Mouse (Mus musculus): ENCODE results near the gene Dusp14. TPM values are rescaled to one million over a fixed set of nuclear protein-coding genes. Genes with fewer than 3 reads are reported as not detected.

Dusp14 gene
- polyA plus RNA-seq, 1 experiment from 2014 or later = 14.8 TPM

- no peak for DNase-seq (ENCODE audit: low spot score)
- no peak overlapping the region for H3K4me2 ChIP-seq (replicated peaks; ENCODE audit: low read depth, low read length)
- 87% methylated on average over 4 of the region's 4 CpGs for WGBS
- no peaks in the 10 kb centered on the region for H3K9me3 ChIP-seq (ENCODE audit: control insufficient read depth, low read length)
- no peak overlapping the region for H3K27ac ChIP-seq (ENCODE audit: low read depth, low read length)
- no peaks in the 10 kb centered on the region for H3K36me3 ChIP-seq (ENCODE audit: control insufficient read depth, insufficient read depth, low read length)
- H3K27me3 ChIP-seq (ENCODE audit: control insufficient read depth, insufficient read depth, low read length) = no peaks in the 10 kb centered on the region
- no peak for ATAC-seq (ENCODE audit: low FRiP score)
- H3K9ac ChIP-seq (ENCODE audit: low read depth, low read length) = no peak overlapping the region
- no peaks in the 10 kb centered on the region for H3K4me1 ChIP-seq (replicated peaks; ENCODE audit: control insufficient read depth, insufficient read depth, low read length)
- no peak overlapping the region for H3K4me3 ChIP-seq (ENCODE audit: low read depth, low read length)
Observed at GRCm38 (mm10) chr11:84095084-84095483, 26.0 kb upstream of the Dusp14 start.

- Histone ChIP-seq H3K4me3 (ENCODE audit: low read depth, low read length) (no peak overlapping the region), H3K27me3 (ENCODE audit: control insufficient read depth, insufficient read depth, low read length) (no peaks in the 10 kb centered on the region), H3K36me3 (ENCODE audit: control insufficient read depth, insufficient read depth, low read length) (no peaks in the 10 kb centered on the region; the same call in 1 of the 2 replicates), H3K9ac (ENCODE audit: low read depth, low read length) (no peak overlapping the region), H3K9me3 (ENCODE audit: control insufficient read depth, low read length) (no peaks in the 10 kb centered on the region), H3K27ac (ENCODE audit: low read depth, low read length) (no peak overlapping the region), H3K4me2 (replicated peaks; ENCODE audit: low read depth, low read length) (no peak overlapping the region), H3K4me1 (replicated peaks; ENCODE audit: control insufficient read depth, insufficient read depth, low read length) (no peaks in the 10 kb centered on the region)
- DNase-seq (ENCODE audit: low spot score) (no peak), ATAC-seq (ENCODE audit: low FRiP score) (no peak)
- WGBS = 89% methylated on average over 8 of the region's 8 CpGs
Observed at GRCm38 (mm10) chr11:84090572-84090971, 21.5 kb upstream of the Dusp14 start.

GRCm38 (mm10) chr11:84081901-84082300, 12.8 kb upstream of the Dusp14 start:
- Histone ChIP-seq H3K4me1 (replicated peaks; ENCODE audit: control insufficient read depth, insufficient read depth, low read length) (no peaks in the 10 kb centered on the region), H3K4me2 (replicated peaks; ENCODE audit: low read depth, low read length) (no peak overlapping the region), H3K27ac (ENCODE audit: low read depth, low read length) (no peak overlapping the region), H3K9ac (ENCODE audit: low read depth, low read length) (no peak overlapping the region), H3K27me3 (ENCODE audit: control insufficient read depth, insufficient read depth, low read length) (no peaks in the 10 kb centered on the region), H3K36me3 (ENCODE audit: control insufficient read depth, insufficient read depth, low read length) (no peaks in the 10 kb centered on the region), H3K9me3 (ENCODE audit: control insufficient read depth, low read length) (no peaks in the 10 kb centered on the region), H3K4me3 (ENCODE audit: low read depth, low read length) (no peak overlapping the region)
- 90% methylated on average over 5 of the region's 5 CpGs for WGBS
- ATAC-seq (ENCODE audit: low FRiP score) (no peak), DNase-seq (ENCODE audit: low spot score) (no peak)

DNA sequence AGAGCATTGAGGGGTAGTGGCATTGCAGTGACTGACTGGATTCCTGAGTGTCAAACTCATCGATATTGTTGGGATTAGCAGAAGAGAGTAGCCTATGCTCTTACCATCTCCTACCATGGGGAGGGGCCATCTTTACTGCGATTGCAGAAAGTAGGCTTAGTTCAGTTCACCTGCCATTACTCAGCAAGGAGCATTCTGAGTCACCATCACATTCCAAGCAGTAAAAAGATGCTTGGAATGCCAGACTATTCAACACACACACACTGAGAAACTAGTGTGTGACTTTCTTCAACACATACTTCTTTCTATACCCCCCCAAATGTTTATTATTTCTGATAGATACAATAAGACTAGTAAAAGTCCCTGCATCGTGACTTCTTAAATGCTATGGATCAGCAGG, 11.3 kb upstream of the Dusp14 start:
- Histone ChIP-seq H3K4me2 (replicated peaks; ENCODE audit: low read depth, low read length) (no peak overlapping the region), H3K27me3 (ENCODE audit: control insufficient read depth, insufficient read depth, low read length) (no peaks in the 10 kb centered on the region), H3K9me3 (ENCODE audit: control insufficient read depth, low read length) (no peaks in the 10 kb centered on the region), H3K36me3 (ENCODE audit: control insufficient read depth, insufficient read depth, low read length) (no peaks in the 10 kb centered on the region), H3K27ac (ENCODE audit: low read depth, low read length) (no peak overlapping the region), H3K4me1 (replicated peaks; ENCODE audit: control insufficient read depth, insufficient read depth, low read length) (no peaks in the 10 kb centered on the region), H3K4me3 (ENCODE audit: low read depth, low read length) (no peak overlapping the region), H3K9ac (ENCODE audit: low read depth, low read length) (no peak overlapping the region)
- 91% methylated on average over 3 of the region's 3 CpGs for WGBS
- no peak for DNase-seq (ENCODE audit: low spot score)
- no peak for ATAC-seq (ENCODE audit: low FRiP score)

GRCm38 (mm10) chr11:84079887-84080286, 10.8 kb upstream of the Dusp14 start:
- Histone ChIP-seq H3K4me3 (ENCODE audit: low read depth, low read length) (no peak overlapping the region), H3K36me3 (ENCODE audit: control insufficient read depth, insufficient read depth, low read length) (no peaks in the 10 kb centered on the region), H3K9ac (ENCODE audit: low read depth, low read length) (no peak overlapping the region), H3K4me2 (replicated peaks; ENCODE audit: low read depth, low read length) (no peak overlapping the region), H3K27ac (ENCODE audit: low read depth, low read length) (no peak overlapping the region), H3K4me1 (replicated peaks; ENCODE audit: control insufficient read depth, insufficient read depth, low read length) (no peaks in the 10 kb centered on the region), H3K27me3 (ENCODE audit: control insufficient read depth, insufficient read depth, low read length) (no peaks in the 10 kb centered on the region), H3K9me3 (ENCODE audit: control insufficient read depth, low read length) (no peaks in the 10 kb centered on the region)
- no peak for DNase-seq (ENCODE audit: low spot score)
- 84% methylated on average over 4 of the region's 4 CpGs for WGBS
- no peak for ATAC-seq (ENCODE audit: low FRiP score)

- Histone ChIP-seq H3K4me2 (replicated peaks; ENCODE audit: low read depth, low read length) (no peak overlapping the region), H3K4me3 (ENCODE audit: low read depth, low read length) (no peak overlapping the region), H3K27ac (ENCODE audit: low read depth, low read length) (no peak overlapping the region), H3K36me3 (ENCODE audit: control insufficient read depth, insufficient read depth, low read length) (no peaks in the 10 kb centered on the region), H3K9me3 (ENCODE audit: control insufficient read depth, low read length) (no peaks in the 10 kb centered on the region), H3K4me1 (replicated peaks; ENCODE audit: control insufficient read depth, insufficient read depth, low read length) (no peaks in the 10 kb centered on the region), H3K9ac (ENCODE audit: low read depth, low read length) (no peak overlapping the region), H3K27me3 (ENCODE audit: control insufficient read depth, insufficient read depth, low read length) (no peaks in the 10 kb centered on the region)
- WGBS = 88% methylated on average over 11 of the region's 11 CpGs
- ATAC-seq (ENCODE audit: low FRiP score) = no peak
- no peak for DNase-seq (ENCODE audit: low spot score)
Observed at GRCm38 (mm10) chr11:84079361-84079760, 10.3 kb upstream of the Dusp14 start.

GRCm38 (mm10) chr11:84078601-84079000, 9.5 kb upstream of the Dusp14 start:
- Histone ChIP-seq H3K36me3 (ENCODE audit: control insufficient read depth, insufficient read depth, low read length) (no peaks in the 10 kb centered on the region), H3K27ac (ENCODE audit: low read depth, low read length) (no peak overlapping the region), H3K9ac (ENCODE audit: low read depth, low read length) (no peak overlapping the region), H3K4me2 (replicated peaks; ENCODE audit: low read depth, low read length) (no peak overlapping the region), H3K9me3 (ENCODE audit: control insufficient read depth, low read length) (no peaks in the 10 kb centered on the region), H3K4me1 (replicated peaks; ENCODE audit: control insufficient read depth, insufficient read depth, low read length) (no peaks in the 10 kb centered on the region), H3K27me3 (ENCODE audit: control insufficient read depth, insufficient read depth, low read length) (no peaks in the 10 kb centered on the region), H3K4me3 (ENCODE audit: low read depth, low read length) (no peak overlapping the region)
- WGBS = 96% methylated on average over 9 of the region's 9 CpGs
- ATAC-seq (ENCODE audit: low FRiP score) (no peak), DNase-seq (ENCODE audit: low spot score) (no peak)

- ATAC-seq (ENCODE audit: low FRiP score) (no peak), DNase-seq (ENCODE audit: low spot score) (no peak)
- no peaks in the 10 kb centered on the region for H3K9me3 ChIP-seq (ENCODE audit: control insufficient read depth, low read length)
- WGBS = 82% methylated on average over 2 of the region's 2 CpGs
- H3K36me3 ChIP-seq (ENCODE audit: control insufficient read depth, insufficient read depth, low read length) = no peaks in the 10 kb centered on the region
- no peaks in the 10 kb centered on the region for H3K27me3 ChIP-seq (ENCODE audit: control insufficient read depth, insufficient read depth, low read length)
- H3K27ac ChIP-seq (ENCODE audit: low read depth, low read length) = no peak overlapping the region
- no peaks in the 10 kb centered on the region for H3K4me1 ChIP-seq (replicated peaks; ENCODE audit: control insufficient read depth, insufficient read depth, low read length)
- no peak overlapping the region for H3K4me2 ChIP-seq (replicated peaks; ENCODE audit: low read depth, low read length)
- no peak overlapping the region for H3K4me3 ChIP-seq (ENCODE audit: low read depth, low read length)
- no peak overlapping the region for H3K9ac ChIP-seq (ENCODE audit: low read depth, low read length)
Observed at GRCm38 (mm10) chr11:84077008-84077407, 7.9 kb upstream of the Dusp14 start.

GRCm38 (mm10) chr11:84073816-84074764, 5.0 kb upstream of the Dusp14 start:
- WGBS = 86% methylated on average over 7 of the region's 7 CpGs
- Histone ChIP-seq H3K9me3 (ENCODE audit: control insufficient read depth, low read length) (no peaks in the 10 kb centered on the region), H3K4me1 (replicated peaks; ENCODE audit: control insufficient read depth, insufficient read depth, low read length) (no peaks in the 10 kb centered on the region), H3K9ac (ENCODE audit: low read depth, low read length) (no peak overlapping the region), H3K27ac (ENCODE audit: low read depth, low read length) (no peak overlapping the region), H3K27me3 (ENCODE audit: control insufficient read depth, insufficient read depth, low read length) (peaks cover 6% of the 10 kb centered on the region), H3K4me2 (replicated peaks; ENCODE audit: low read depth, low read length) (no peak overlapping the region), H3K4me3 (ENCODE audit: low read depth, low read length) (no peak overlapping the region), H3K36me3 (ENCODE audit: control insufficient read depth, insufficient read depth, low read length) (no peaks in the 10 kb centered on the region)
- ATAC-seq (ENCODE audit: low FRiP score) (no peak), DNase-seq (ENCODE audit: low spot score) (no peak)
